Mouse (Mus musculus) liver, adult (tissue): Measurements from ENCODE around the gene Lbh.

Experiments used
- GATA4 ChIP-seq: IDR thresholded peaks from 2 replicates; pipeline ENCODE4 v1.6.1; 2014; ENCODE audit warnings: mild to moderate bottlenecking, low read length; ENCODE audit not compliant: insufficient replicate concordance

Gene Lbh

GRCm38 (mm10) chr17:72906231-72906896 is 11.7 kb upstream of the Lbh start:
- no peak for TF ChIP-seq GATA4

- TF ChIP-seq GATA4, result no peak
These were observed 10.9 kb upstream of the Lbh start for GRCm38 (mm10) chr17:72907211-72907610.

- TF ChIP-seq GATA4, result no peak
These were observed 10.3 kb upstream of the Lbh start for GRCm38 (mm10) chr17:72907777-72908176.

GRCm38 (mm10) chr17:72908561-72908960 is 9.5 kb upstream of the Lbh start:
- TF ChIP-seq GATA4, result no peak

GRCm38 (mm10) chr17:72909061-72909852 is 8.8 kb upstream of the Lbh start:
- no peak for TF ChIP-seq GATA4

- no peak for TF ChIP-seq GATA4
These were observed 6.8 kb upstream of the Lbh start for GRCm38 (mm10) chr17:72911283-72911682.

GRCm38 (mm10) chr17:72911751-72912150 is 6.4 kb upstream of the Lbh start:
- TF ChIP-seq GATA4, result no peak

GRCm38 (mm10) chr17:72914082-72914481 is 4.0 kb upstream of the Lbh start:
- TF ChIP-seq GATA4, result no peak

- no peak for TF ChIP-seq GATA4
These were observed 669 bp upstream of the Lbh start for GRCm38 (mm10) chr17:72917241-72918030.

GRCm38 (mm10) chr17:72918571-72919541 is 751 bp downstream of the Lbh start:
- TF ChIP-seq GATA4, result no peak

GRCm38 (mm10) chr17:72919641-72920040 is 1.5 kb downstream of the Lbh start:
- no peak for TF ChIP-seq GATA4

GRCm38 (mm10) chr17:72920430-72920829 is 2.3 kb downstream of the Lbh start:
- TF ChIP-seq GATA4, result no peak

GRCm38 (mm10) chr17:72920971-72921370 is 2.9 kb downstream of the Lbh start:
- TF ChIP-seq GATA4, result no peak

GRCm38 (mm10) chr17:72922206-72922605 is 4.1 kb downstream of the Lbh start:
- TF ChIP-seq GATA4, result no peak

- no peak for TF ChIP-seq GATA4
These were observed 5.2 kb downstream of the Lbh start for GRCm38 (mm10) chr17:72923283-72923682.
